Mouse (Mus musculus) hindbrain, postnatal 0 days (tissue): ENCODE measurements at regions not wholly inside any gene's neighbourhood (a gene's known extent, or its start where the extent isn't known, plus 50 kb on each side); places are given as distances from the start of the nearest gene placed in this dataset.
"Not testable (repeated sequence)": the region's sequence is repeated elsewhere in the genome, so short reads cannot be mapped to it uniquely, and the experiment has no call there.

Experiments
- ATAC-seq: fragments of 200-750 bp; cut with Nextera tagmentation; 2 replicates; pipeline ENCODE4 v1.8.0; 2017; ENCODE audit warnings: mild to moderate bottlenecking, moderate TSS enrichment, moderate library complexity
- DNase-seq: peaks from one replicate; pipeline ENCODE4 v3.0.0-alpha.2; 2015; ENCODE audit warnings: low spot score
- H3K27ac ChIP-seq: fragments of 300-500 bp; sonication (generic); 2 replicates; pipeline ENCODE4 v1.5.1; 2014; ENCODE audit warnings: mild to moderate bottlenecking
- H3K27me3 ChIP-seq: fragments of 300-500 bp; sonication (generic); 2 replicates; pipeline ENCODE4 v1.6.1; 2014; ENCODE audit warnings: low read length, mixed read lengths; ENCODE audit not compliant: insufficient read depth
- H3K36me3 ChIP-seq: fragments of 300-500 bp; sonication (generic); 2 replicates; pipeline ENCODE4 v1.6.1; 2014; ENCODE audit warnings: low read length, mixed read lengths; ENCODE audit not compliant: insufficient read depth
- H3K4me1 ChIP-seq: fragments of 300-500 bp; sonication (generic); 2 replicates; pipeline ENCODE4 v1.6.1; 2014; ENCODE audit warnings: antibody characterized with exemption, low read length, mixed read lengths; ENCODE audit not compliant: insufficient read depth
- H3K4me2 ChIP-seq: fragments of 300-500 bp; sonication (generic); 2 replicates; pipeline ENCODE4 v1.6.1; 2014; ENCODE audit warnings: low read depth, mild to moderate bottlenecking, low read length, moderate library complexity, mixed read lengths
- H3K4me3 ChIP-seq: fragments of 300-500 bp; sonication (generic); 2 replicates; pipeline ENCODE4 v1.5.1; 2014; ENCODE audit warnings: low read length
- H3K9ac ChIP-seq: fragments of 300-500 bp; sonication (generic); replicated peaks from 2 replicates; pipeline ENCODE4 v1.6.1; 2014; ENCODE audit warnings: mild to moderate bottlenecking, low read length, moderate library complexity, mixed read lengths
- H3K9me3 ChIP-seq: fragments of 300-500 bp; sonication (generic); 2 replicates; pipeline ENCODE4 v1.6.1; 2016; ENCODE audit warnings: low read length, mixed read lengths
- CTCF ChIP-seq: IDR thresholded peaks from 2 replicates; pipeline ENCODE4 v1.5.1; 2016; ENCODE audit warnings: antibody characterized with exemption, control low read depth, low read depth
- WGBS: fragments of 180-500 bp; shearing (Covaris S2); extraction: QIAGEN DNeasy Blood & Tissue Kit; methylation state at CpG from one replicate; pipeline ENCODE4 v1.1.7; 2014; 5-methylcytosine and 5-hydroxymethylcytosine counted together

DNA sequence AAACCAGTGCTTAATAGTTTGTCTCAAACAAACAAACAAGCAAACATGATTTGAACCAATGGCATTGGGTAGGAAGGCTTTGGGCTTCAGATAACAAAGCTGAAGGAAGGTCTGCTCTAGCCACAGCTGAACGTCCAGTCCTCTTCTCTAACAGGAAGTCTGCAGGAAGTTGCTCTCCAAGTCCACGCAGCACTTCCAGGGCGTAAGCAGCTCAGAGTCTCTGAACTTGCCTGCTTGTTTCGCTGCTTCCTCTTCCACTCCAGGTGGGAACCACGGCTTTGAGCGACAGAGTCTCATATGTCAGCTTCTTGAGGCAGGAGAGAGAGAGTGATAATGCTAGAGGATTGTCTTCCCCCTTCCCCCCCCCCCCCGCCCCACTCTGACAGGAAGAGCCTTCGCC is 123.6 kb downstream of the Tnfrsf21 start:
- no peak for TF ChIP-seq CTCF

GRCm38 (mm10) chr17:43141740-43142139 is 125.4 kb downstream of the Tnfrsf21 start:
- no peaks in the 10 kb centered on the region for H3K27me3 ChIP-seq
- WGBS: 89% methylated on average over 7 of the region's 7 CpGs
- ATAC-seq (no peak), DNase-seq (no peak)
- no peak overlapping the region for H3K4me2 ChIP-seq
- H3K9ac ChIP-seq: no peak overlapping the region
- TF ChIP-seq CTCF: no peak
- no peak overlapping the region for H3K27ac ChIP-seq
- no peak overlapping the region for H3K4me3 ChIP-seq
- no peaks in the 10 kb centered on the region for H3K36me3 ChIP-seq
- no peaks in the 10 kb centered on the region for H3K9me3 ChIP-seq
- H3K4me1 ChIP-seq: peaks cover 2% of the 10 kb centered on the region; the same call in 1 of the 2 replicates

More for the DNA sequence above, 123.6 kb downstream of the Tnfrsf21 start:
- no peaks in the 10 kb centered on the region for H3K9me3 ChIP-seq
- peaks cover 7% of the 10 kb centered on the region; the same call in 1 of the 2 replicates for H3K4me1 ChIP-seq
- no peak overlapping the region for H3K9ac ChIP-seq
- no peak overlapping the region for H3K4me3 ChIP-seq
- no peak overlapping the region for H3K27ac ChIP-seq
- WGBS: 77% methylated on average over 8 of the region's 8 CpGs
- no peak for ATAC-seq
- H3K4me2 ChIP-seq: no peak overlapping the region
- H3K27me3 ChIP-seq: no peaks in the 10 kb centered on the region
- no peaks in the 10 kb centered on the region for H3K36me3 ChIP-seq
- DNase-seq: no peak

GRCm38 (mm10) chr17:43145749-43146148 is 124.4 kb upstream of the Adgrf1 start:
- Histone ChIP-seq H3K36me3 (no peaks in the 10 kb centered on the region), H3K4me2 (no peak overlapping the region), H3K9ac (no peak overlapping the region), H3K4me3 (no peak overlapping the region), H3K9me3 (no peaks in the 10 kb centered on the region), H3K27me3 (no peaks in the 10 kb centered on the region), H3K4me1 (no peaks in the 10 kb centered on the region; the same call in 1 of the 2 replicates), H3K27ac (no peak overlapping the region)
- 65% methylated on average over 1 of the region's 1 CpGs for WGBS
- ATAC-seq (no peak), DNase-seq (no peak)
- no peak for TF ChIP-seq CTCF

GRCm38 (mm10) chr17:43147935-43148334 is 122.2 kb upstream of the Adgrf1 start:
- no peaks in the 10 kb centered on the region for H3K27me3 ChIP-seq
- 7% methylated on average over 3 of the region's 3 CpGs for WGBS
- ATAC-seq (no peak), DNase-seq (no peak)
- no peak overlapping the region for H3K9ac ChIP-seq
- no peaks in the 10 kb centered on the region for H3K9me3 ChIP-seq
- no peak overlapping the region for H3K4me3 ChIP-seq
- H3K4me2 ChIP-seq: no peak overlapping the region
- no peak for TF ChIP-seq CTCF
- no peaks in the 10 kb centered on the region; the same call in 1 of the 2 replicates for H3K4me1 ChIP-seq
- no peaks in the 10 kb centered on the region for H3K36me3 ChIP-seq
- H3K27ac ChIP-seq: no peak overlapping the region

- H3K4me1 ChIP-seq: no peaks in the 10 kb centered on the region; the same call in 1 of the 2 replicates
- H3K9me3 ChIP-seq: no peaks in the 10 kb centered on the region
- no peak for DNase-seq
- no peak overlapping the region for H3K9ac ChIP-seq
- H3K27ac ChIP-seq: no peak overlapping the region
- H3K4me3 ChIP-seq: no peak overlapping the region
- no peaks in the 10 kb centered on the region for H3K36me3 ChIP-seq
- H3K27me3 ChIP-seq: no peaks in the 10 kb centered on the region
- WGBS: 91% methylated on average over 3 of the region's 3 CpGs
- TF ChIP-seq CTCF: no peak
- H3K4me2 ChIP-seq: no peak overlapping the region
- ATAC-seq: no peak
Measured at GRCm38 (mm10) chr17:43152620-43153019, 117.5 kb upstream of the Adgrf1 start.

- not testable (repeated sequence) for H3K4me2 ChIP-seq, H3K27ac ChIP-seq, H3K4me3 ChIP-seq, DNase-seq, H3K9me3 ChIP-seq, ATAC-seq, H3K27me3 ChIP-seq, H3K9ac ChIP-seq, H3K4me1 ChIP-seq, H3K36me3 ChIP-seq
- WGBS: 91% methylated on average over 8 of the region's 8 CpGs
Measured at GRCm38 (mm10) chr17:43155271-43155670, 114.9 kb upstream of the Adgrf1 start.

- H3K4me1 ChIP-seq: peaks cover 5% of the 10 kb centered on the region; the same call in 1 of the 2 replicates
- H3K9me3 ChIP-seq: no peaks in the 10 kb centered on the region
- no peak for DNase-seq
- no peak overlapping the region for H3K4me2 ChIP-seq
- no peaks in the 10 kb centered on the region for H3K27me3 ChIP-seq
- H3K27ac ChIP-seq: no peak overlapping the region
- no peak overlapping the region for H3K9ac ChIP-seq
- no peak overlapping the region for H3K4me3 ChIP-seq
- H3K36me3 ChIP-seq: no peaks in the 10 kb centered on the region
- no peak for TF ChIP-seq CTCF
- ATAC-seq: no peak
- 64% methylated on average over 5 of the region's 5 CpGs for WGBS
Measured at GRCm38 (mm10) chr17:43156116-43156515, 114.0 kb upstream of the Adgrf1 start.
